Mouse (Mus musculus) left cerebral cortex, adult 11 months (tissue): ENCODE results near the gene Sulf2.

Experiments used
- DNase-seq: peaks from one replicate; pipeline ENCODE4 v3.0.0; 2022; ENCODE audit warnings: low spot score

Sulf2 gene

DNA sequence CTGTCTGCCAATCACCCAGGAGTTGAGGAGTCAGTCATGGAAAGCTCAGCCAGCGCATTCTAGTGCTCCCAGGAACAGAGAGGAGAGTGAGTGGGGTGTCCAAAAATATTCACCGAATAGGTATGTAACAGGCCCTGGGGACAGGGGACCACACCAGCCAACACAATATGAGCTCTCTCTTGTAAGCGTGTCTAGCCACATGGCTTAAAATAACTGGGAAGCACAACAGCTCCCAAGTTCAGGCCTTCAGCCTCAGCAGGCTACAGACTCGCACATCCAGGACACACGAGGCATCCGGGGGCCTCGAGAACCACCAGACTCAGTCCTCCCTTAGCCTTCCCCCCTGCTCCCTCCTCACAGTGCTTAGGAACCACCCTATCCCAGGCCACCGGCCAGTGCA lies 6.0 kb downstream of the Sulf2 start:
- no peak for DNase-seq

DNA sequence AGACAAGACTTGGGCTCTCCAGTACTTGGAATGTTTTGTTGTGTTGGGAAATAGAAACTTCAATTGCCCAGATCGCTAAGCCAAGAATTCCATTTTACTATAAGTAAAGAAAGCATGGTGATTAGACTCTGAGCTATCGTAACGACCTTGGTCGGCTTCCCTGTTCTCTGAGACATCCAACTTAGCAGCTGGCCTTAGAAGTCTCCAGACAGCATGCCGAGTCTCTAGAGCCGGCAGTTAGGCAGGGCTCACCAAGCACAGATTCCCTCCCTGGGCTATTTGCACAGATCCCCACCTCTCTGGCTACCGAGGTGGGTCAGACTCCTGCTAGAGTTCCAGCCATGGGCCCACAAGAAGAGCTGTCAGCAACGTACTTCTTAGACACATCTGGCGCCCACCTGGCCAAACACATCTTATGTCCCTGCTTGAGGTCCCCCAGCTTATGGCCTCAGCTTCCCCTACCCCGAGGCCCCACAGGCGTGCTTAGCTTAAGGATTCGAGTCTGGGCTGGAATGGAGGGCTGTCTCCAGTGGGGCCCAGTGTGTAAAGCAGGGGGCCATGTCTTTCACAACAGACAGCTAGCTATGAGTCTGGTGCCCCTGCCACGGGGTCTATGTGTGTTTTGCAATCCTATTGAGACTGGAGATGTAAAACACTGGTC lies 6.7 kb downstream of the Sulf2 start:
- no peak for DNase-seq

DNA sequence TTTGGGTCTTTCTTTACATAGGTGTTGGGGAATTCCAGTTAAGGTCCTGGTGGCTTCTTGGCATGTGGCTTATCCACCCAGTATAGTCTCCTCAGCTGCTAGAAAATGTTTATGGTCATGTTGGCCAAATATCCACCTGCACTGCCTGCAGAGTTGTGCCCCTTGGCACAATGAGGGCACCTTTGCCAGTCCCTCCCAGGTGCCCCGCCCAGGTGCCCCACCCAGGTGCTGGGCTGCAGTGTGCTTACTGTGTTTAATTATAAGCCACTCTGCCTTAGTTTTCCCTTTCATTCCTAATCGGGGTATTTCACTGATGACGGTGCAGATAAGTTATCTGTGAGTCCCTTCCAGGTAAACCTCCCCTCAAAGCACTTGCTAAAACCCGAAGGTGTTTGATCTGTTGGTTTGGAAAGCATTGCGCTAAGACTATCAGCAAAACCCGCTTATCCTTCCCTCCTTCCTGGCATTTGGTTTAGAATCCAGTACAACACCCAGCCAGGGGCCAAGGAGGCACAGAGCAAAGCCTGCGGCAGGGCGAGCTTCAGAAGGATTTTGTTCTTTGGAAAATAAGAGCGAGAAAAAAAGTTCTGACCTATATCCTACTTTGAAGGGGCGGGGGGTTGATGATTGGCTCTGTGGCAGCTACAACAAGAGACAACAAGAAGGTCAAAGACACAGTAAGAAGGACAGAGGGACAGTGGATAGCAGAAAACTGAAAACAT lies 7.4 kb downstream of the Sulf2 start:
- no peak for DNase-seq

DNA sequence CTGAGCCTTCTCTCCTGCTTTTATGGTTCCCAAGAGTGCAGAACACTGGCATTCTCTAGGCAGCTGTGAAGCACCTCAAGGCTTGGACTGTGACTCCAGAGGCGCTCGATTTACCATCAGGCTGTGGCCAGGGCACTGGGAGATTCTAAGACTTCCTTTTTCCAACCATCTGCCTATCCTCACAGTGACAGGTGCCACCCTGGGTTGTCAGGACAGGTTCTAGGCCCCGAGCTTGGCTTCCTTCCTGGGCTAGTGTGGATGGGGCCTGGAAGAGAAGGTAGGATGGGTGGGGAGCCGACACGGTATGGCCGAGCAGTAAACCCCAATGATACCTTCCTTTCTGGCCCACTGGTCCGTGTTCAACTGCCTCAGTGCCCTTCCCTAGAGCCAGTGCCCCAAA lies 9.0 kb downstream of the Sulf2 start:
- no peak for DNase-seq

DNA sequence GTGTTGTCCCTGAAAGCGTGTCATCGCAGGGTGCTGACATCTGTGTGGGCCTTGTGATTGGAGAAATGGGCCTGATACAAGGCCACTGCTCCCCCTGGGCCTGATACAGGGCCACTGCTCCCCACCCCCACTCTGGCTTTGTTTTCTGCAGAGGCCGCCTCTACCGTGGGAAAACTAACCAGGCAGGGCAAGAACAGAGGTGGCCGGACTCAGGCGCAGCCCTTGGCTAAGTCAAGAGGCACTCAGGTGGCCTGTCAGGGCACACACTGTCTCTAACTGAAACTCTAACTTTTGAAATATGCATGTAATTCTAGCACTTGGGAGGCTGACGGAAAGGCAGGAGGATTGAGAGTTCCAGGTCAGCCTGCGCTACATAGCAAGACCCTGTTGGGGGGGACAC lies 10.4 kb downstream of the Sulf2 start:
- no peak for DNase-seq

DNA sequence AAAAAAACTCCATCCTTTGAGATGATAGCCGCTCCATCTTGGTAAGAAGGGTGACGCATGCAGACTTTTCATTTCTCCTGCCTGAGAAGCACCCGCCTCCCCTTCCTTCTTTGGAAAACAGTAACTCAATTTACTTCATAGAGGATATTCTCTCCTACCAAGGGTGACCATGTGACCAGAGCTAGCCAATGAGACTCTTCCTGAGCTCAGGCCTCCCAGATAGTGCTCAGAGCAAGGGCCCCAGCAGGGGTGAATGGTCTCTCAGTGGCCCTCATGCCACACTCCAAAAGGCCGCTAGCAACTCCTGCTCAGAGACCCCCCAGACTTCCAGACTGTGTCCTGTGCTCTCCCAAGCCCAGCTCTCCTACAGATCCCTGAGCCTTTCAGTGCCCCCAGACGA lies 11.6 kb downstream of the Sulf2 start:
- no peak for DNase-seq

DNA sequence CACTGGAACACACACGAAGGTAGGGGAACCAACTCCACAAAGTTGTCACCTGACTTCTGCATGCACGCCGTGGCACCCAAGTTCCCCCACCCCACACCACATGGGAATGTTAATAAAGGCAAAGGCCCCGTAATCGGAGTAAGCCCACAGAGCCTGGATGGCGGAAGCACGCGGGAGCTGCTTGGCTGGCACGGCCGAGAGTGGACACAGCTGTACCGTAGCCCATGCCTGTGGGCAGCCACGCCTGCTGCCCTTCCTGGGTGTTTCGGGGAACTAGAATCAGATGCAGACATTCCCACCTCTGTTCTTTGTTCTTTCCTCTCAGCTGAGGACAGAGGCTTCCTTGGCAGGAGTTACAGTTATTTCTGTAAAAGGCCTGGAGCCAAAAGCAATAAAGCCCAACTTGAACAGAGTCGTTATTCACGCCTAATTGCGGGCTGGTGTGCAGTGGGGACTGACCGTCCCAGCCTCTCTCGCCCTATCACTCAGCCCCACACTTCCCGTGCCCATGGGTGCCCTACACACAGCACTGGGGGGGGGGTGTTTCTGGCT lies 12.8 kb downstream of the Sulf2 start:
- DNase-seq = peak; percentile 39

DNA sequence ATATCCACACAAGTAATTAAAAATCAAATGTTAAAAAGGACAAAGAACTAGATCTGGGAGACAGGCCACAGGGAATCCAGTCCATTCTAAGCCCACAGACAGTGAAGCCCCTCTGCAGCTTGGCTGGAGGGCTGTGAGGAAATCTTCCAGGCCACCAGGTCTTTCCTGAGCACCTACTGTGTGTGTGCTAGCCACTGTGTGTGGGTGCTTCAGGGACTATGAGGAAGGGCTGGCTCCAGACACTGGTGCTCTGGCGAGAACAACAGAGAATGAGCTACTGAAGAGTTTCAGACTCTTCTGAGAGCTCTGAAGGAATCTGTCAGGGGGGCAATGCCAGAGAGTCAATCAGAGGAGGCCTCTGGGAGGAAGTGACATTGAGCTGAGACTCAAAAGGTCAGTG lies 13.6 kb downstream of the Sulf2 start:
- no peak for DNase-seq

DNA sequence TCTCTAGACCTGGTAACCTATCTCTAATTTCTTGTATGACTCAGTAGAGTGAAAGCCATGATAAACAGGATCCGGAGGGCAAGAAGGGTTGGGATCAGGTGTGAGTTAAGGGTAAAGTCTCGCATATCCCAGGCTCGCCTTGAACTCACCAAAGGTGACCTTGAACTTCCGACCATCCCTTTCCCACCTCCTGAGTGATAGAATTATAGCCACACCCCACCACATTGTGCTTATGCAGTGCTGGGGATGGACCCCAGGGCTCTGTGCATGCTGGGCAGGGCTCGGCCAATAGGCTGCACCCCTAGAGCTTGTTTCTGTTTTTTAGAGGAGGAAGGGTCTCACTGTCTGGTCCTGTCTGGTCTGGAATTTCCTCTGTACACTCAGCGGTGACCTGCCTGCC lies 14.4 kb downstream of the Sulf2 start:
- DNase-seq = no peak

DNA sequence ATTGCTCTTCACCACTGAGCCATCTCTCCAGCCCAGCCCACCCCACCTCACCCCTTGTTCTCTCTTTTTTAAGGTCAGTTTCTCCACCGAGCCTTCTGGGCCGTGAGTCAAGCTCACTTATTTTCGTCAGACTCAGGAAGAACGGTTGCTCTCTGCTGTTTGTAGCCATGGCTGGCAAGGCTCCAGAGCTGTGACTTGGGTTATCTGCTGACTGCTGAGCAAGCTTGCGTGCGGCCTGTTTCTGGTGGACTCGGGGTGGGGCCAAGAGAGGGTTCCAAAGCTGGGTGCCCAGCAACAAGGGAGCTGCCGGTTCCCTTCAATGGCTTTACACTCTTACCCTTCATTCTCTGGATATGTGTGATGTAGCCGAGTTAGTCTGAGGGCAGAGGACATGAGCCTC lies 15.0 kb downstream of the Sulf2 start:
- peak; percentile 54 for DNase-seq

DNA sequence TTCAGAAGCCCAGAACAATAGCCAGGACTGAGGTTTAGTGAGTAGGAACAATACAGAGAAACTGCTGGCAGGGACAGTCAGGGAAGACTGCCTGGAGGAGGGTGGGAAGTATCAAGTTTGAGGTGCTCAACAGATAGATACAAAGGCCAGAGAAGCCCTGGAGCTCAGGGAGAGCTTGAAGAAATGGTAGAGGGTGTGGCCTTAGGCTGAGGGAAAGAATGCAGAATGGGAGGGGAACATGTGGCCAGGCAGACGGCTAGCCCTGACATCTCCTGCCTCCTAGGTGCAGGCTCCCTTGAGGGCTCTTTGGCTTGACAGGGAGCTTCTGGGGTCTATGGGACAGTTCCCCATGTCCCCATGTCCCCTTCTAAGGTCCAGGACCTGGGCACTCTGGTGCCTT lies 17.2 kb downstream of the Sulf2 start:
- DNase-seq = no peak

DNA sequence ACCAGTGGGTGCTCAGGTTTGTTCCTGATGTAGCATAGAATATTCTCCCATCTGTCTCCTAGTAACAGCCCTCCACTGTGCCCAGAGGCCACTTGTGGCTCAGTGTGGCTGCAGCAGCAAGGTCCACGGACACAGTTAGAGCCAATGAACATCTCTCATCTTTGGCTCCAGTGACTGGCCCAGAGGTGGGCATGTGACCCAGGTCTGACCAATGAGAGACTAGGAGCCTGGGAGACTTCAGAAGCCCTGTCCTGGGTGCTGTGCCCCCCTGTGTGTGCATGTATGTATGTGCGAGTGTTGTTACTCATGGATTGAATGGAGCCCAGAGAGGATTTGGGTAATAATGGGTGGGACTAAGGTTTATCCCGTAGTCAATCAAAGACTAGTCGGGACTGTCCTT lies 18.0 kb downstream of the Sulf2 start:
- no peak for DNase-seq

DNA sequence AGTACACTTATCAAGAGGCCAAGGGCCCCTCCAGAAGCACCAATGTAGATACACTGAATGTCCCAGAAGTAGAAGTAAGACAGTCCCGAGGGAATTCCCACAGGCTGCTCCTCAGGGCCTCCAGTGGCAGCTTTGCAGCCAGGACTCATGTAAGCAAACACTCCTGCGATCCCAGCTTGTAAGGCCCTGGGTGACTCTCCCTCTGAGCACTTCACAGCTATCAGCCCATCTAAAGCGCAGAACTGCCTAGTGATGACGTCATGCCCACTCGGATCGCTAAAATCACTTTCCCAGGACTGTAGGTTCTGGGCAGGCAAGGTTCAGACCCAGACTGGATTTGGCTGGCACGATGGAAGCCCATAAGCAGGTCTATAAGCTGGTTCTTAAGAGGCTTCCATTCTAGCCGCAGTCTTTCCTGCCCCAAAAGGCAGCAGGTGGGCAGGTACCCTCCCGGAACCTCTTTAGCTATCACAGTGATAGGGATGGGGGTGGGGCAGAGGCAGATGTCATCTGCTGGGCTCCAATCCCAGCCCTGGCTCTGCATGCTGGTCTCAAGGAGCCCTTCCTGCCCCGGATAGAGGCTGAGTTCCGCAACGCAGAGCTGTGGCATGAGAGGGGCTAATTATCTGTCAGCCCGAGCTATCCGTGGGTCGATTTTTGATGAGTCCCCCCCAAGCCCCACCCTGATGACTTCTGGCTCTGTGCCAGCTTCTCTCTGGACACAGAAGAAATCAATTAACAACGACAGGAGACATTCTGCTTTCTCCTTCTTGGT lies 19.6 kb downstream of the Sulf2 start:
- no peak for DNase-seq

DNA sequence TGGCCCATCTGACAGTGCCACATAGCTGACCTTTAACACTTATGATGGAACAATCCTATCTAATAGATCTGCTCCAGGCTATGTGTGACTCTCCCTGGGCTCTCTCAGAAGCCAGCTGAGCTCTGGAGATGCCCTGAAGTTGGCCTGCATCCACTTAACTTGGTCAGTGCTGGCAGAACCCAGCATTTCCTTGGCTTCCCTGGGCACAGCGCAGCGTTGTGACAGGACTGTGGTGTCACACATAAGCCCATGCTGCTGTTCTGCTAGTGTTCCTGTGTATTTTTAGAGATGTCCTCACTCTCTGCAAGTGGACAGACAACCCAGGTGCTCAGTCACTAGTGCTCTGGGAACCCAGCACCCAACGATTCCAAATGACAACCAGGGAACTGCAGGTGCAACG lies 26.7 kb downstream of the Sulf2 start:
- DNase-seq = no peak

DNA sequence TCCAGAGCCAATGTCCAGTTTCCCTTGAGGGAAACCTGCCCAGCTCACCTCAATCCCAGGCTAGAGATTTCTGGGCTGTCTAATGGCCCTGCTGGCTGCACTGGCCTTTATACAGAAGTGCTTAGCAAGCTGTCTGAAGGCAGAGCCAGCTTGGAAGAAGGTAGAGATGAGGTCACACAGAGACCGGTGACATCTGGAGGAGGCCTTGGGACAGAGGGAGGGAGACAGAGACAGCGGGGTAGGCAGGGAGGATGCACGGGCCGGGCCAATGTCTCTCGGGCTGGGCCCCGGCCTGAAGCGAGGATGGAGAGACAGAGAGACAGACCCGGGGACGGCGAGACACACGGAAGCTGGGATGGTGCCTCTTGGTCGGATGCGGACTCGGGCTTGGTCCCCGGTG lies 27.4 kb downstream of the Sulf2 start:
- no peak for DNase-seq

DNA sequence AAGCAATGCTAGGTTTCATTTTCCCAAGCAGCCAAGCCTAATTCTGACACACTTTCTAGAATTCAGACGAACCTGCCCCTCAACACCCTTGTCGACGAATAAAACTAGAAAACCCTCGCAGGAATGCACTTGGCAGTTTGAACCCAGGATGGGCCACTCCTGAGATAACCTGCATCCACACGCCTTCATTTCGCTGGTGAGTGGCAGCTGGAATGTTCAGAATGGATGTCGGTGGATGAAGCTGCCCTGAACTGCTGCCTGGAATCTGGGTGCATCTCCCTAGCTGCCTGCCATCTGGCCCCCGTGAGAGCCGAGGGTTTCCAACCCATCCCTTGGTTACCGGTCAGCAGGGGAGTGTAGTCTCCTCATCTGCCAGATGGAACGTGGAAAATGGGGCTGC lies 29.1 kb downstream of the Sulf2 start:
- no peak for DNase-seq

DNA sequence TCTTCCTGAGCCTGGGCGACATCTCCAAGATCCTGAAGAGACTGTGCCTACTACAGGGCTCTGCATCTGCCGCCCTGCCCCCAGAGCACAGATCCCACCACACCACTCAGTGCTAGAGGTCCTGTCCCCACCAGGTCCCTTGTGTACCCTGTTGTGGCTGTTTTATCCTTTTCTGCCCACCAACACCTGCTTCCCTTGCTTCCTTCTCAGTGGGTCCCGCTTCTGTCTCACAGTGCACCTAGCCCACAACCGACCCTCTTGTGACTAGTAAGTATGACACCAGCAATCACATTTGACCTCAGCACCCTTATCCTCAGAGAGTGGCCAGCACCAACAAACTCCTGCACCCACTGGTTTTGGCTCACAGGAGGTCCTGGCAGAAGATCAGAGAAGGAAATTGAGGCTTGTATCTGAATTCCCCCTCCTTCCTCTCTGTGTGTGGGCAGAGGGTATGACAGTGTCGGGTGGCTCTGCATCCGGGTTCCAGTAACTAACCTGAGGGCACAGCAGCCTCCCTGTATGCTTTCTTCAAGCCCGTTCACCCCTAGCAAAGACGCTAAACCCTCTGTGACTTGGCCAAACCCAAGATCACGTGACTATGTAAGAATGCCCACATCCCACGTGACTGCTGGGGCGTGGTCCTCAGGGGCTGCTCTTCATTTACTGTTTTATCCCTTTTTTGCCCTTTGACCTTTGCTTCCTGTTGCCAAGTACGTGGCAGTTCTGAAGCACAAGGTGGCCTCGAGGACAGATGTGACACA lies 29.8 kb downstream of the Sulf2 start:
- DNase-seq = no peak

DNA sequence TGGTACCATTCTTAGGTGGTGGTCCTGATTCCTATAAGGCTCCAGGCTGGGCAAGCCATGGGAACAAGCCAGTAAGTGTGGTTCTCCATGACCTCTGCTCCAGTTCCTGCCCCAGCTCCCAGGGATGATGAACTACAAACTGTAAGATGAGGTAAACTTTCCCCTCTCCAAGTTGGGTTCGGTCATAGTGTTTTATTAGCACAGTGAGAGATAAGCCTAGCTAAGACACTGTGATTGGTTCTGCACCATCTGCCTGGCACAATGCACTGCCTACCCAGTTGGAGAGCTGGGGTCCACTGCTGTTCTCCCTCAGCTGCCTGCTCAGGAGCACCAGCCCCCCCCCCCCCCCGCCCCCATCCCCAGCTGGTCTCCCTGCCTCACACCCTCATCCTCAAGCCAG lies 30.4 kb downstream of the Sulf2 start:
- DNase-seq = no peak

DNA sequence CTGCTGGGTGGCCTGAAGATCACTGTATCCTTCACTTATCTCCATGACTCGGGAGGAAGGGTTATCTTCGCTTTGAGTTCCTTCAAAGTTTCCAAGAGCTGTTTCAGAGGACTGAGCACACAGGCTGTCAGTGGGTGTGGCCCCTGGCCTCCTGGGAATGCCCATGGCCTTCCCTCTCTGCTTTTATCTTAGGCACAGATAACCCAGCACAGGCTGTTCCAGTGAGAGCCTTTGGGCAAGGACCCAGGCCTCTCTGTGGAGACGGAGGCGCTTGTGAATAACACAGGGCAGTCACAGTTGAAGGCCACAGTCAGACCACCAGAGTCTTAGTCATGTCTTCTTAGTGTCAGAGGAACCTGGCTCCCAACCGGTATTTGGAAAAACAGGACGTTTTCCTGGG lies 32.7 kb downstream of the Sulf2 start:
- no peak for DNase-seq

DNA sequence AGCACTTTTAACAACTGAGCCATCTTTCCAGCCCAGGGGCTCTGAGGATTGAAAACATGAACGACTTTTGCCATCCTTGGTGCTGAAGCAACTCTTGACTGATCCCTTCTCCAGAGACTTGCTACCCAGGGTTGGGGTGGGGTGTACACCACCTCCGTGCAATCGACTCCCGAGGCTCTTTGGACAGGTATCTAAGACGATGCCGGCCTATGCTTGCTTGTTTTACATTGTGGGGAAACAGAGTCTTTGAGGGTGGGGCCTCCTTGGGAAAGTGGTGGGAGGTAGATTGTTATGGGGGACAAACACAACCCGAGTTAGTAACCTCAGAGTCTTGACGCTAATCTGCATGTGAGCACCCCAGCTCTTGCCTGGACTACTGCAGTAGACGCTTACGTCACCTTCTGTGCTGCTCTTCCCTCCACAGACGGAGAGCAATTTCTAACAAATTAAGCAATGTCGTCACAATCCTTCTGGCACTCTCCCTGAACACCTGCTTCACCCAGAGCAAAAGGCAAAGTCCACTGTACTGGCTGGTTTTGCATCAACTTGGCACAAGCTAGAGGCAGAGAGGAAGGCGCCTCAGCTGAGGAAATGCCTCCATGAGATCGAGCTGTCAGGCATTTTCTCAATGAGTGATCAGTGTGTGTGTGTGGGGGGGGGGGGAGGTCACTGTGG lies 33.6 kb downstream of the Sulf2 start:
- no peak for DNase-seq

DNA sequence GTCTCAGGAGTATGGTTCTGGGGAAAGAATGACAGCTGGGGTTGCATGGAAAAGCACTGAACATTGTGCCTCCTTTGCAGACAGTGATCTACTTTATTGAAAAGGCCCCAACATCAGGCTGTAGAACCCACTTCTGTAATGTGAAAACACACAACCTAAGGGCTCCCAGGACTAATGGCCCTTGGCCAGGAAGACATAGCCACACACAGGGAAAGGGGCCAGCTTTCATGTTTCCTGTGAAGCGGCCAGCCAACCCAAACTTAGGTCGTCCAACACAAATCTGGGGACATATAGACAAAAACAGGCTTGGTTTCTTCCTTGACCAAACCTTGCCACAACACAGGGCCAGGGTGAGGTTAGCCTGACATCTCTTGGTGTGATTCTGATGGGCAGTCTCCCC lies 35.5 kb downstream of the Sulf2 start:
- no peak for DNase-seq

DNA sequence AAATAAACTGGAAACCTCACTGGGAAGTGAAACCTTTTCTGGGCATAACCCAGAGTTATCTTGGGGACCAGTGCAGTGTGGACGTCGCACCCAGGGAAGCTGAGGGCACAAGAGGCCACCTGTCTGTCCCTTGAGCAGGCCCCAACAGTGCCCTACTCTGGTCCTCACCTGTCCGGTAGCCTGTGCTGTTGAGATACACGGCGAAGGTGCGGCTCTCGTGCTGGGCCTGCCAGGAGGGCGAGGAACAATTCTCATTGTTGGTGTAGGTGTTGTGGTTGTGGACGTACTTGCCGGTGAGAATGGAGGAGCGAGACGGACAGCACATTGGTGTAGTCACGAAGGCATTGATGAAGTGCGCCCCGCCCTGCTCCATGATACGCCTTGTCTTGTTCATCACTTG lies 38.8 kb downstream of the Sulf2 start:
- no peak for DNase-seq
